ENCODE assay signal across 10 mouse cellular contexts in genomic region chr6:98994104-98994787, GRCm38 (mm10).
A peak's percentile ranks its signal among the peaks of the same experiment; 100 is the strongest.
DNase-seq lines count a peak whose midpoint lies in the region; ATAC-seq and TF ChIP-seq lines count a peak whose summit lies in the region.
"Had no signal": no experiment of that assay in that cellular context is flagged by ENCODE, and none has a peak within 500 bp of the region (broad histone marks: within the 10 kb centered on the region; RNA-seq: fewer than 3 reads in every experiment).

No protein-coding gene starts in this region.

- TF ChIP-seq CTCF in kidney, adult 2 months (conservative IDR thresholded peaks at IDR 0.05; ENCODE audit: insufficient read depth, insufficient read length, low read depth, low read length), result no peak

- no peak overlapping the region for H3K4me3 ChIP-seq in kidney, adult 2 months (ENCODE audit: insufficient read depth, low read depth, low read length)
- H3K4me3 ChIP-seq in forebrain, embryonic 12.5 days (replicated peaks), result no peak overlapping the region
- no peak overlapping the region for H3K4me3 ChIP-seq in midbrain, embryonic 11.5 days (ENCODE audit: low read depth, low read length)
- H3K4me3 ChIP-seq in kidney, embryonic 15.5 days (replicated peaks), result no peak overlapping the region
- H3K4me3 ChIP-seq: left cerebral cortex, adult 2 months; megakaryocyte, embryonic 14.5 days had no signal

- H3K9ac ChIP-seq in forebrain, embryonic 12.5 days, result no peak overlapping the region; the same call in 1 of the 2 replicates
- H3K9ac ChIP-seq in midbrain, embryonic 11.5 days (ENCODE audit: low read length), result no peak overlapping the region; the same call in 1 of the 2 replicates
- H3K9ac ChIP-seq in kidney, embryonic 15.5 days, result no peak overlapping the region

- H3K27me3 ChIP-seq in kidney, adult 2 months (replicated peaks; ENCODE audit: control insufficient read depth, insufficient read depth, low read length), result no peaks in the 10 kb centered on the region
- 0 out of 2 replicates have a peak, but pooled peaks cover 4% of the 10 kb centered on the region for H3K27me3 ChIP-seq in forebrain, embryonic 12.5 days
- no peaks in the 10 kb centered on the region for H3K27me3 ChIP-seq in midbrain, embryonic 11.5 days (ENCODE audit: control insufficient read depth, insufficient read depth, low read length)
- no peaks in the 10 kb centered on the region for H3K27me3 ChIP-seq in kidney, embryonic 15.5 days
- H3K27me3 ChIP-seq: megakaryocyte, embryonic 14.5 days had no signal

- H3K27ac ChIP-seq in kidney, adult 2 months (ENCODE audit: insufficient read depth, low read depth, low read length), result no peak overlapping the region
- peak overlapping the region; percentile 63 for H3K27ac ChIP-seq in forebrain, embryonic 12.5 days
- H3K27ac ChIP-seq in midbrain, embryonic 11.5 days (ENCODE audit: low read depth, low read length), result peak overlapping the region; percentile 54
- H3K27ac ChIP-seq in kidney, embryonic 15.5 days, result no peak overlapping the region

- H3K4me1 ChIP-seq in kidney, adult 2 months (ENCODE audit: control insufficient read depth, insufficient read depth, low read length), result 0 out of 2 replicates have a peak, but pooled peaks cover 2% of the 10 kb centered on the region
- H3K4me1 ChIP-seq in forebrain, embryonic 12.5 days, result peaks cover 43% of the 10 kb centered on the region
- H3K4me1 ChIP-seq in midbrain, embryonic 11.5 days (ENCODE audit: control insufficient read depth, insufficient read depth, low read length), result peaks cover 18% of the 10 kb centered on the region
- peaks cover 38% of the 10 kb centered on the region for H3K4me1 ChIP-seq in kidney, embryonic 15.5 days

- no peak for TF ChIP-seq POLR2A in kidney, adult 2 months (IDR thresholded peaks at IDR 0.05; ENCODE audit: low read depth, low read length)

- DNase-seq in kidney, adult 2 months, result peak; percentile 23
- no peak for DNase-seq in kidney, postnatal 14 days
- no peak for DNase-seq in midbrain, embryonic 11.5 days (ENCODE audit: low spot score, missing footprints)
- DNase-seq in right cerebral cortex, postnatal 10 days (ENCODE audit: low spot score in 2 of 2), result no peak

- peak overlapping the region; percentile 19; the same call in 1 of the 2 replicates for H3K4me2 ChIP-seq in forebrain, embryonic 12.5 days
- no peak overlapping the region for H3K4me2 ChIP-seq in midbrain, embryonic 11.5 days
- H3K4me2 ChIP-seq in kidney, embryonic 15.5 days, result no peak overlapping the region

- no peaks in the 10 kb centered on the region for H3K36me3 ChIP-seq in kidney, adult 2 months (ENCODE audit: control insufficient read depth, insufficient read depth, low read length)
- H3K36me3 ChIP-seq in forebrain, embryonic 12.5 days (replicated peaks), result no peaks in the 10 kb centered on the region
- no peaks in the 10 kb centered on the region for H3K36me3 ChIP-seq in midbrain, embryonic 11.5 days (ENCODE audit: control insufficient read depth, insufficient read depth, low read length)
- no peaks in the 10 kb centered on the region for H3K36me3 ChIP-seq in kidney, embryonic 15.5 days

- 76% methylated on average over 21 of the region's 21 CpGs for WGBS in kidney, adult 2 months
- WGBS in forebrain, embryonic 12.5 days, result 33% methylated on average over 21 of the region's 21 CpGs
- WGBS in midbrain, embryonic 11.5 days, result 67% methylated on average over 21 of the region's 21 CpGs
- 70% methylated on average over 21 of the region's 21 CpGs for WGBS in kidney, embryonic 15.5 days

- H3K9me3 ChIP-seq in forebrain, embryonic 12.5 days, result no peaks in the 10 kb centered on the region
- no peaks in the 10 kb centered on the region for H3K9me3 ChIP-seq in midbrain, embryonic 11.5 days (ENCODE audit: control insufficient read depth, low read length)
- no peaks in the 10 kb centered on the region for H3K9me3 ChIP-seq in kidney, embryonic 15.5 days (replicated peaks)
- H3K9me3 ChIP-seq: megakaryocyte, embryonic 14.5 days had no signal

- 0 out of 2 replicates have a peak, but pooled peaks have one; percentile 21 for ATAC-seq in cerebellum, adult (ENCODE audit: insufficient number of reproducible peaks, low FRiP score, low TSS enrichment)
- peak; percentile 75 for ATAC-seq in forebrain, embryonic 12.5 days (ENCODE audit: low FRiP score)
- ATAC-seq in midbrain, embryonic 11.5 days (ENCODE audit: low FRiP score), result peak; percentile 74
- no peak for ATAC-seq in monocyte, adult 5-6 weeks (replicated peaks; ENCODE audit: insufficient number of reproducible peaks, low FRiP score, low TSS enrichment, poor library complexity, severe bottlenecking)
- no peak for ATAC-seq in kidney, embryonic 15.5 days (replicated peaks; ENCODE audit: low FRiP score)

Comparison
In these comparisons a context has a peak if more than half of its experiments do, and no peak if none do; other contexts are left out.
1. H3K27ac ChIP-seq: peak in forebrain, embryonic 12.5 days (single experiment) and midbrain, embryonic 11.5 days (single experiment); none in kidney, adult 2 months (single experiment) and kidney, embryonic 15.5 days (single experiment).
2. ATAC-seq: peak in cerebellum, adult (single experiment), forebrain, embryonic 12.5 days (single experiment) and midbrain, embryonic 11.5 days (single experiment); none in monocyte, adult 5-6 weeks (single experiment) and kidney, embryonic 15.5 days (single experiment).